Mouse (Mus musculus): ENCODE measurements at regions not wholly inside any gene's neighbourhood (a gene's known extent, or its start where the extent isn't known, plus 50 kb on each side); places are given as distances from the start of the nearest gene placed in this dataset.

- no peak for TF ChIP-seq POLR2A (IDR thresholded peaks at IDR 0.05; ENCODE audit: low read depth, low read length)
- no peak for TF ChIP-seq CTCF (IDR thresholded peaks at IDR 0.05; ENCODE audit: extremely low read depth, insufficient read depth, insufficient read length, insufficient replicate concordance)
Observed at GRCm38 (mm10) chr14:104867540-104867939, 309.6 kb downstream of the Rbm26 start.

All from spleen, adult 2 months (tissue).